Mouse (Mus musculus): ENCODE results near the gene Emilin1.

The Emilin1 gene

GRCm38 (mm10) chr5:30923119-30923518 is 9.9 kb downstream of the Emilin1 start:
- no peak for ATAC-seq (ENCODE audit: insufficient number of reproducible peaks, low FRiP score, low TSS enrichment)

- no peak for ATAC-seq (ENCODE audit: insufficient number of reproducible peaks, low FRiP score, low TSS enrichment)
Measured at GRCm38 (mm10) chr5:30924614-30925013, 11.4 kb downstream of the Emilin1 start.

GRCm38 (mm10) chr5:30925217-30925616 is 12.0 kb downstream of the Emilin1 start:
- ATAC-seq (ENCODE audit: insufficient number of reproducible peaks, low FRiP score, low TSS enrichment) = no peak

GRCm38 (mm10) chr5:30926073-30926472 is 12.9 kb downstream of the Emilin1 start:
- ATAC-seq (ENCODE audit: insufficient number of reproducible peaks, low FRiP score, low TSS enrichment) = no peak

- ATAC-seq (ENCODE audit: insufficient number of reproducible peaks, low FRiP score, low TSS enrichment) = no peak
Measured at GRCm38 (mm10) chr5:30927945-30928529, 14.8 kb downstream of the Emilin1 start.

DNA sequence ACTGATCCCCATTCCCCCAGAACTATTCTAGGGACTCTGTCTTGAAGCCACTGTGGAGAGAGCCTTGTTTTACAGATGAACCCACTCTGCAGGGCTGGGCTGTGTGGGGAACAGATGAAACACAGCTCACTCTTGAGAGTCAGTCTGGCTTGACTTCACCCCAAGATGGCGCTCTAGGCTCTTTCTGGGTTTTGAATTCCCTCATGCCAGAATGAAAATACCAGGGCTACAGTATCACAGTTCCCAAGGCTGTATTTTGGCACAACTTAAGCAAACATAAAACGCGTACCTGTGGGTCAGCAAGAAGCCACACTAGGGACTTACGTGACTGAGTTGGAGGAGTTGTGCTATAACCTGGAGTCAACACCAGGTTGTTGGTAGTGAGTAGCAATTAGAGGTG is 16.9 kb downstream of the Emilin1 start:
- peak; percentile 65 for ATAC-seq (ENCODE audit: insufficient number of reproducible peaks, low FRiP score, low TSS enrichment)

- no peak for ATAC-seq (ENCODE audit: insufficient number of reproducible peaks, low FRiP score, low TSS enrichment)
Measured at GRCm38 (mm10) chr5:30930846-30931245, 17.6 kb downstream of the Emilin1 start.

- ATAC-seq (ENCODE audit: insufficient number of reproducible peaks, low FRiP score, low TSS enrichment) = no peak
Measured at GRCm38 (mm10) chr5:30931378-30931777, 18.2 kb downstream of the Emilin1 start.

DNA sequence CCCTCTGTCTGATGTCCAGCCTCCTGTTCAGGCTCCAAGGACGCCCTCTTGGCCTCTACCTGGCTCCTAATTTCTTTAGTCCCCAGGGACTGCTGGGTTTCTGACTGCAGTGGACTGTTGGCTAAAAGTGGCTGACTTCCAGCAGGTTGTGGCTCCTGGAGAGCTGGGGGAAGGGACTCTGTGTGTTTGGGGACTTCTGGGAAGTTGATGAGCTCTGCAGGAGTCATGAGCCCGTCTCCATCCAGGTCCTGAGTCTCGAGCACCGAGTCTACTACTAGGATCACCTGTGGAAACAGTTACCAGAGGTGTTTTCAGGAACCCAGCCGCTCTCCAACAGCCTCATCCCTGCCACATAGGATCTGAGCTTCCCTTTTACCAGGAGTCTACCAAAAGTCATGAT is 20.5 kb downstream of the Emilin1 start:
- ATAC-seq (ENCODE audit: insufficient number of reproducible peaks, low FRiP score, low TSS enrichment) = no peak

DNA sequence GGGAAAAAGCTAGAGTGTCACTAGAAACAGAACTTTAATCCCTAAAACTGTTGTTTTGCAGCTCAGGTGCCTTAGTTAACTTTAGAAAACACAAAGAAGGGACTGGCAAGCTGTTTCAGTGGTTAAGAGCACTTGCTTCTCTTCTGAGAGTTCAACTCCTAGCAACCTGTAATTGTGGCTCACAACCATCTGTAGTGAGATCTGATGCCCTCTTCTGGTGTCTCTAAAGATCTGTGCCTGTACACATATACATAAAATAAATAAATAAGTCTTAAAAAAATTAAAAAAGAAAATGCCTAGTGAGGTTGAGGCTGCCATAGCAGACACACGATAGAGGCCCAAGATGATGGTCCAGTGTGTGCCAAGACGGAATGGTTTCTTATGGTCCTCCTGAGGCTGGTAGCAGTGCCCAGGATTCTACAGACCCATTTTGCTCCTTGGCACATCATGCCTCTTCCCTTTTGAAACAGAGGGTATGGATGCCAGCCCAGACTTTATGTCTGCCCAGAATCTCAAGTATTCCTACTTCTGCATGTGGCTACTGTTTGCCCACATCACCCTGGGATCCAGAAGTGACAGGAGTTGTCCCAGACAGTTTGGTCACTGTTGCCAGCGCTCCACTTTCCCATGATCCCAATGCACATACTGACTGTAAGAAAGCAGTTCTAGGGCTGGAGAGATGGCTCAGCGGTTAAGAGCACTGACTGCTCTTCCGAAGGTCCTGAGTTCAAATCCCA is 21.7 kb downstream of the Emilin1 start:
- ATAC-seq (ENCODE audit: insufficient number of reproducible peaks, low FRiP score, low TSS enrichment) = no peak

GRCm38 (mm10) chr5:30943004-30943403 is 29.8 kb downstream of the Emilin1 start:
- no peak for ATAC-seq (ENCODE audit: insufficient number of reproducible peaks, low FRiP score, low TSS enrichment)

GRCm38 (mm10) chr5:30944344-30944743 is 31.1 kb downstream of the Emilin1 start:
- ATAC-seq (ENCODE audit: insufficient number of reproducible peaks, low FRiP score, low TSS enrichment) = no peak

GRCm38 (mm10) chr5:30944956-30945781 is 32.0 kb downstream of the Emilin1 start, which contains the start of gene Cgref1:
TSS of gene Cgref1 (minus strand) at chr5:30945591.
- ATAC-seq (ENCODE audit: insufficient number of reproducible peaks, low FRiP score, low TSS enrichment) = peak; percentile 69

DNA sequence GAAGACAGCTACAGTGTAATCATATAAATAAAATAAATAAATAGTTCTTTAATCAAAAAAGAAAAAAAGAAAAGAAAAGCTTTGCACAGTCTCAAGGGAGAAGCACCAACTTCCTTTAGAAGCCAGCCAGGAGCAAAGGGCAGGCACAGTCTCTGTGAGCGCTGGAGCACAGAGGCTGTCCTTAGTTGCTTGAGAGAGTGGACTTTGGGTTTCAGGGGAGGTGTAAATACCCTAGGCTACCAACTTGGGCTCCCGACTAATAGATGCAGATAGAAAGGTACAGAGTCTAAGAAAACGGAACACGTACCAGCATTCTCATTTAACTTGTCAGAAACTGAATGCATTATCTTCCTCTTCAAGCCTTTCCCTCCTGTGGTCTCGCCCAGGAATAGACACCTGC is 35.4 kb downstream of the Emilin1 start:
- ATAC-seq (ENCODE audit: insufficient number of reproducible peaks, low FRiP score, low TSS enrichment) = no peak

DNA sequence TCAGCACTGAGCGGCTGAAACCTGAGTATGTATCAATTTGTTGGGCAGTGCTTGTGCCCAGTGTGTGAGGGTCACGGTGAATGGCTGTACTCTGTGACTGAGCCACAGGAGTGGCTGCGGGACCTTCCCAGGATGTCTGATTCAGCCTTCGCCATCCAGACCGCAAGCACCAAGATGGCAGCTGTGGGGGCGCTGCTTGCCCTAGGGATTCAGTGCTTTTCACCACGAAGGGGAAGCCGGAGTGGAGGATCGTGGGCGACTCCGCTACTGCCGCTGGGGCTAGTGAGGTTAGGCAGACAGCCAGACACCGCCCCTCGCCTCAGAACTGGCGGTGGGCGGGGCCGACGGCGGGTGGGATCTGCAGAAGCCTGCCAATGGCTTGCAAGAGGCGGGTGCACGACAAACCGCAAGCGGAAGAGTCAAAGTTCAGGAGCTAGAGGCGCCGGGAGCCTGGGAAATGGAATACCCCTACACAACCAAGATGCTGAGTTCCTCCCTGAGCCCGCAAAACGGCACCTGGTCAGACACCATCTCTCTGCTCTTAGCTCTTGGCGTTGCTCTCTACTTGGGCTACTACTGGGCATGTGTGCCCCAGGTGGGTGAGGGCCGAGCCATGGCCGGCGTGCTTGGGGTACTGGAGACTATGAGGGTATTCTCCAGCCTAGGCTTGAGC is 36.6 kb downstream of the Emilin1 start:
- peak; percentile 60 for ATAC-seq (ENCODE audit: insufficient number of reproducible peaks, low FRiP score, low TSS enrichment)

- no peak for ATAC-seq (ENCODE audit: insufficient number of reproducible peaks, low FRiP score, low TSS enrichment)
Measured at GRCm38 (mm10) chr5:30950451-30950850, 37.2 kb downstream of the Emilin1 start.

GRCm38 (mm10) chr5:30950922-30951321 is 37.7 kb downstream of the Emilin1 start:
- ATAC-seq (ENCODE audit: insufficient number of reproducible peaks, low FRiP score, low TSS enrichment) = no peak

GRCm38 (mm10) chr5:30951706-30952105 is 38.5 kb downstream of the Emilin1 start:
- no peak for ATAC-seq (ENCODE audit: insufficient number of reproducible peaks, low FRiP score, low TSS enrichment)

DNA sequence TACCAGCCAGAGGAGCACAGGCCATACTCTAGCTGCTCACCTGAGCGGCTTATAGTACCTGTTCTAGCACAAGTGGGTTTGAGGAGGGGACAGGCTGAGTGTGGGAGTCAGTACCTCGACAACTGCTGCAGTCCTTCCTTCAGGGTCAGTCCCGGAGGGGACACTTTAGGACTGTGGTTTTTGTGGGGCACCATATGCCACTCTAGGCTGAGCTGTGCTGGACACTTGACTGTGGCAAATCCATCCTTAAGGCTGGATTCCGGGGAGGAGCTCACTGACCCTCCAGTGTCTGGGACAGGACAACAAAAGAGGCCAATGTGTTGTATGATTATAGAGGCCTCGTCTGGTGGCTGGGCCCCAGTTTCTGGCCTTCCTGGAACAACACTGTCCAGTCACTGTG is 39.3 kb downstream of the Emilin1 start:
- ATAC-seq (ENCODE audit: insufficient number of reproducible peaks, low FRiP score, low TSS enrichment) = no peak

GRCm38 (mm10) chr5:30954065-30954464 is 40.9 kb downstream of the Emilin1 start:
- no peak for ATAC-seq (ENCODE audit: insufficient number of reproducible peaks, low FRiP score, low TSS enrichment)

- ATAC-seq (ENCODE audit: insufficient number of reproducible peaks, low FRiP score, low TSS enrichment) = no peak
Measured at GRCm38 (mm10) chr5:30954556-30954955, 41.4 kb downstream of the Emilin1 start.

All from cerebellum, adult (tissue).